Mouse (Mus musculus) effector memory CD4-positive, alpha-beta T cell, adult 5 months (primary cell): ENCODE results near the gene Kyat3. TPM values are rescaled to one million over a fixed set of nuclear protein-coding genes. Genes with fewer than 3 reads are reported as not detected.

Source experiments
- polyA plus RNA-seq: library from polyadenylated mRNA; unstranded; fragments of 100-300 nt; shearing (Covaris generic); gene quantifications from one replicate; pipeline ENCODE4 v1.2.1, GENCODE M21; 2017

Gene Kyat3
- 1.5 TPM for polyA plus RNA-seq

DNA sequence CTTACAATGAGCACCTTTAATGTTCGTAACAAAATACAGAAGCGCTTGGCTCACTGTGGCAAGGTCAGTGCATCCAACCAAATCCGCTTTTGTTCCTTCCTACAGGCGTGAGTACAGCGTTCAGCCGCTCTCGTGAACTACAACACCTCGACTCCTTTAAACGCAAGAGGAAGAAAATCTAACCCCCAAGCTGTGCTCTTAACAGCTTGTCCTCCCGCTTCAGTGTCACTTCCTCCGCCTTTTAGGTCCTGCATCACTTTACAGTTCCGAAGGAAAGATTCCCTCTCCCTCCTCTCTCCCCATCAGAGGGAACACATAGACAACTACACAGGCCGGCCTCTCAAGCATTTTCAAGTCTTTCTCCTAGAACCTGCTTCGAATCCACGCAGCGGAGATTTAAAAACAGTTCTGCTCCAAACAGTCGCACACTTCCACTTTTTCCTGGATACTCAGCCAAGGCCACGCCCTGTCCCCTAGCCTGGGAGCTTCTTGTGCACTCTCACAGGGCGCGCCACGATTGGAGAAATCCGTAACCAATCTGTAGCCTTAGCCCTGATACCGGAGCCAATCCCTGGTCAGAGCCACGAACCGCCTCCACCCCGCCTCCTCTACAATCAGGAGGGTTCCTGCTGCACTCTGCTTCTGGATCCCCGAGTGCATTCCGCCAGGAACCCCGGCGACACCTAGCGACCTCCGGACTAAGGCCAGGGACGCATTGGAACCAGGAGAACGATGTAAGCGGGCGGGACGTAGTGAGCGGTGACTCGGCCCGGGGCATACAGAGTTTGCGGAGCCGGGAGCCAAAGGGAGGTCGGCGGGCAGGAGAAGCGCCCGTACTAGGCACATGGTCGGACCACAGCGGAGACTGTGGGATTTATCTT, at the start of gene Kyat3:
Kyat3 (plus strand) TSS at position 610 of the 881 bp plus-strand sequence.

DNA sequence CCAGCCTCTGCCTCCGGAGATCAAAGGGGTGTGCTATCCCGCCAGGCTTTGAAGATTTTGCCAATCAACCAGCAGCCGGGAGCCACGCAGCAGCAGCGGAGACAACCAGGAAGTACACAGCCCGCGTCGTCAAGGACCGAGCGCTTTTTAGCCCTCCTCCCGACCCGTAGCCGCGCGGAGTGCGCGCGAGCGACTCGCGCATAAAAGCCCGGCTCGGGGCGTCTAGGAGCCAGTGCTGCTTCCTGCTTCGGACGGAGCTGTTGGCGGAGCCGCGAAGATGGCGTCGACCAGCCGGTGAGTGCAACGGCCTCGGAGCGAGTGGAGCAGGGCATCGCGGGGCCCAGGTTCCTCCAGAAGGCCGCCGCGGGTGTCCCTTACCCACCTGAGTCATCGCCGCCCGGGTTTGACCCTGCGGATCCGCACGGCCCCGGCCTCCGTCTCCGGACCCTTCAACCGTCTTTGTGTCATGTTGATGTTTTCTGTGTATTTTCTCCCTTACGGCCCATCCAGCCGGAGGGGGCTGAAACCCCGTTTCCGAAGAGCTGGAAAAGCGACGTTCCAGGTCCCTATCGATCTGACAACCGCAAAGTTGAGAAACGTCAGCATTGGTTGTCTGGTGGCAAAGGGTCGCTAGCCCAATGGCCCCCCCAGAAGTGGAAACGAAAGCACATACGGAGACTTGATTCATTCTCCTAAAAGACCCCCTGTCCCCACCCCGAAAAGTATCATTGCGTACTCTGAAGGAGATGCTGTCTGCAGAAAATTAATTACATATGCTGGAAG, 64.3 kb downstream of the Kyat3 start, which contains the start of gene Gtf2b:
Gtf2b (plus strand) TSS at position 51 of the 783 bp plus-strand sequence.

Other genes starting within 250 kb of the Kyat3 start
- 11.8 TPM for gene Gbp5, start 207.1 kb upstream of the Kyat3 start, polyA plus RNA-seq
- gene Gbp7, start 170.7 kb upstream of the Kyat3 start, polyA plus RNA-seq: 59.0 TPM
- 37.7 TPM for gene Gbp3, start 141.0 kb upstream of the Kyat3 start, polyA plus RNA-seq
- gene Gbp2b, start 106.2 kb upstream of the Kyat3 start, polyA plus RNA-seq: not detected
- 34.8 TPM for gene Gbp2, start 80.4 kb upstream of the Kyat3 start, polyA plus RNA-seq
- 103 TPM for gene Gtf2b, start 64.0 kb downstream of the Kyat3 start, polyA plus RNA-seq
- 92.5 TPM for gene Pkn2, start 181.0 kb downstream of the Kyat3 start, polyA plus RNA-seq